Mouse (Mus musculus): ENCODE results near the gene Hectd1. TPM values are rescaled to one million over a fixed set of nuclear protein-coding genes. Genes with fewer than 3 reads are reported as not detected.

The Hectd1 gene
- polyA plus RNA-seq, 1 experiment = 13.4 TPM

- no peak for TF ChIP-seq POLR2A (IDR thresholded peaks at IDR 0.05; ENCODE audit: control insufficient read depth, low read depth, low read length)
- TF ChIP-seq CTCF (IDR thresholded peaks at IDR 0.05; ENCODE audit: control insufficient read depth, insufficient read depth, insufficient replicate concordance, low read depth, low read length) = no peak
- Histone ChIP-seq H3K36me3 (ENCODE audit: control insufficient read depth, insufficient read depth, low read length) (no peaks in the 10 kb centered on the region; the same call in 1 of the 2 replicates), H3K27me3 (ENCODE audit: control insufficient read depth, insufficient read depth, low read length) (no peaks in the 10 kb centered on the region), H3K27ac (ENCODE audit: control insufficient read depth, insufficient read depth, low read depth, low read length) (no peak overlapping the region), H3K4me1 (ENCODE audit: control insufficient read depth, insufficient read depth, low read length) (no peaks in the 10 kb centered on the region; the same call in 1 of the 2 replicates), H3K4me3 (ENCODE audit: control insufficient read depth, low read depth, low read length) (no peak overlapping the region)
Observed at GRCm38 (mm10) chr12:51821256-51821655, 8.1 kb downstream of the Hectd1 start.

GRCm38 (mm10) chr12:51819951-51820498 is 9.3 kb downstream of the Hectd1 start:
- Histone ChIP-seq H3K27me3 (ENCODE audit: control insufficient read depth, insufficient read depth, low read length) (no peaks in the 10 kb centered on the region), H3K4me3 (ENCODE audit: control insufficient read depth, low read depth, low read length) (no peak overlapping the region), H3K27ac (ENCODE audit: control insufficient read depth, insufficient read depth, low read depth, low read length) (no peak overlapping the region), H3K36me3 (ENCODE audit: control insufficient read depth, insufficient read depth, low read length) (no peaks in the 10 kb centered on the region), H3K4me1 (ENCODE audit: control insufficient read depth, insufficient read depth, low read length) (no peaks in the 10 kb centered on the region; the same call in 1 of the 2 replicates)
- TF ChIP-seq POLR2A (IDR thresholded peaks at IDR 0.05; ENCODE audit: control insufficient read depth, low read depth, low read length) = no peak
- TF ChIP-seq CTCF (IDR thresholded peaks at IDR 0.05; ENCODE audit: control insufficient read depth, insufficient read depth, insufficient replicate concordance, low read depth, low read length) = no peak

GRCm38 (mm10) chr12:51817815-51818613 is 11.3 kb downstream of the Hectd1 start:
- no peak overlapping the region for H3K4me3 ChIP-seq (ENCODE audit: control insufficient read depth, low read depth, low read length)
- no peak overlapping the region for H3K27ac ChIP-seq (ENCODE audit: control insufficient read depth, insufficient read depth, low read depth, low read length)
- no peaks in the 10 kb centered on the region for H3K36me3 ChIP-seq (ENCODE audit: control insufficient read depth, insufficient read depth, low read length)
- no peaks in the 10 kb centered on the region; the same call in 1 of the 2 replicates for H3K4me1 ChIP-seq (ENCODE audit: control insufficient read depth, insufficient read depth, low read length)
- TF ChIP-seq CTCF (IDR thresholded peaks at IDR 0.05; ENCODE audit: control insufficient read depth, insufficient read depth, insufficient replicate concordance, low read depth, low read length) (no peak), POLR2A (IDR thresholded peaks at IDR 0.05; ENCODE audit: control insufficient read depth, low read depth, low read length) (no peak)
- no peaks in the 10 kb centered on the region for H3K27me3 ChIP-seq (ENCODE audit: control insufficient read depth, insufficient read depth, low read length)

- TF ChIP-seq CTCF (IDR thresholded peaks at IDR 0.05; ENCODE audit: control insufficient read depth, insufficient read depth, insufficient replicate concordance, low read depth, low read length) (no peak), POLR2A (IDR thresholded peaks at IDR 0.05; ENCODE audit: control insufficient read depth, low read depth, low read length) (no peak)
- no peaks in the 10 kb centered on the region for H3K4me1 ChIP-seq (ENCODE audit: control insufficient read depth, insufficient read depth, low read length)
- no peak overlapping the region for H3K4me3 ChIP-seq (ENCODE audit: control insufficient read depth, low read depth, low read length)
- no peaks in the 10 kb centered on the region for H3K27me3 ChIP-seq (ENCODE audit: control insufficient read depth, insufficient read depth, low read length)
- H3K36me3 ChIP-seq (ENCODE audit: control insufficient read depth, insufficient read depth, low read length) = no peaks in the 10 kb centered on the region
- H3K27ac ChIP-seq (ENCODE audit: control insufficient read depth, insufficient read depth, low read depth, low read length) = no peak overlapping the region
Observed at GRCm38 (mm10) chr12:51811388-51812140, 17.8 kb downstream of the Hectd1 start.

GRCm38 (mm10) chr12:51810564-51810963 is 18.8 kb downstream of the Hectd1 start:
- Histone ChIP-seq H3K27me3 (ENCODE audit: control insufficient read depth, insufficient read depth, low read length) (no peaks in the 10 kb centered on the region), H3K4me1 (ENCODE audit: control insufficient read depth, insufficient read depth, low read length) (no peaks in the 10 kb centered on the region), H3K4me3 (ENCODE audit: control insufficient read depth, low read depth, low read length) (no peak overlapping the region), H3K27ac (ENCODE audit: control insufficient read depth, insufficient read depth, low read depth, low read length) (no peak overlapping the region), H3K36me3 (ENCODE audit: control insufficient read depth, insufficient read depth, low read length) (peaks cover 1% of the 10 kb centered on the region; the same call in 1 of the 2 replicates)
- no peak for TF ChIP-seq POLR2A (IDR thresholded peaks at IDR 0.05; ENCODE audit: control insufficient read depth, low read depth, low read length)

- Histone ChIP-seq H3K27ac (ENCODE audit: control insufficient read depth, insufficient read depth, low read depth, low read length) (no peak overlapping the region), H3K4me3 (ENCODE audit: control insufficient read depth, low read depth, low read length) (no peak overlapping the region), H3K27me3 (ENCODE audit: control insufficient read depth, insufficient read depth, low read length) (no peaks in the 10 kb centered on the region), H3K4me1 (ENCODE audit: control insufficient read depth, insufficient read depth, low read length) (no peaks in the 10 kb centered on the region), H3K36me3 (ENCODE audit: control insufficient read depth, insufficient read depth, low read length) (0 out of 2 replicates have a peak, but pooled peaks cover 1% of the 10 kb centered on the region)
- TF ChIP-seq CTCF (IDR thresholded peaks at IDR 0.05; ENCODE audit: control insufficient read depth, insufficient read depth, insufficient replicate concordance, low read depth, low read length) (peak; percentile 58; the same call in 1 of the 2 replicates), POLR2A (IDR thresholded peaks at IDR 0.05; ENCODE audit: control insufficient read depth, low read depth, low read length) (no peak)
Observed at GRCm38 (mm10) chr12:51784842-51785241, 44.5 kb downstream of the Hectd1 start.

- no peaks in the 10 kb centered on the region for H3K27me3 ChIP-seq (ENCODE audit: control insufficient read depth, insufficient read depth, low read length)
- no peak overlapping the region for H3K27ac ChIP-seq (ENCODE audit: control insufficient read depth, insufficient read depth, low read depth, low read length)
- peaks cover 3% of the 10 kb centered on the region for H3K36me3 ChIP-seq (ENCODE audit: control insufficient read depth, insufficient read depth, low read length)
Observed at GRCm38 (mm10) chr12:51768702-51769101, 60.6 kb downstream of the Hectd1 start.

More at GRCm38 (mm10) chr12:51768702-51769101, 60.6 kb downstream of the Hectd1 start:
- Histone ChIP-seq H3K4me3 (ENCODE audit: control insufficient read depth, low read depth, low read length) (peak overlapping the region; percentile 58), H3K4me1 (ENCODE audit: control insufficient read depth, insufficient read depth, low read length) (no peaks in the 10 kb centered on the region)
- TF ChIP-seq POLR2A (IDR thresholded peaks at IDR 0.05; ENCODE audit: control insufficient read depth, low read depth, low read length) (no peak), CTCF (IDR thresholded peaks at IDR 0.05; ENCODE audit: control insufficient read depth, insufficient read depth, insufficient replicate concordance, low read depth, low read length) (no peak)

Measured in testis, adult 2 months (tissue).